Mouse (Mus musculus): ENCODE results near the gene Kcnk1. TPM values are rescaled to one million over a fixed set of nuclear protein-coding genes. Genes with fewer than 3 reads are reported as not detected.

Gene Kcnk1
- 66.5 and 72.5 TPM in 2 replicates for polyA plus RNA-seq (2015; fragmentation: Nextera tagmentation; extraction: Ambion mirVana)

- WGBS, result under 1% methylated on average over 73 of the region's 73 CpGs
- peak; percentile 63 for DNase-seq (ENCODE audit: low spot score)
Measured at GRCm38 (mm10) chr8:125995101-125995986, at the start of gene Kcnk1. Gene Kcnk1 (plus strand): TSS chr8:125995170.

GRCm38 (mm10) chr8:125948696-125949308 lies 46.2 kb upstream of the Kcnk1 start:
- Histone ChIP-seq H3K9me3 (replicated peaks; ENCODE audit: low read length) (no peaks in the 10 kb centered on the region), H3K27ac (no peak overlapping the region), H3K4me3 (replicated peaks; ENCODE audit: low read depth, low read length) (no peak overlapping the region), H3K27me3 (ENCODE audit: insufficient read depth, low read length) (no peaks in the 10 kb centered on the region), H3K4me2 (ENCODE audit: low read length) (no peak overlapping the region), H3K4me1 (replicated peaks; ENCODE audit: insufficient read depth, low read length) (no peaks in the 10 kb centered on the region), H3K9ac (ENCODE audit: low read depth, low read length) (no peak overlapping the region), H3K36me3 (ENCODE audit: insufficient read depth, low read length) (no peaks in the 10 kb centered on the region)
- no peak for TF ChIP-seq CTCF (IDR thresholded peaks at IDR 0.05; ENCODE audit: low read depth)
- no peak for DNase-seq (ENCODE audit: low spot score)
- WGBS, result 79% methylated on average over 9 of the region's 9 CpGs
- ATAC-seq (replicated peaks; ENCODE audit: low FRiP score, low read depth), result no peak

More at GRCm38 (mm10) chr8:125995101-125995986, at the start of gene Kcnk1:
- Histone ChIP-seq H3K4me3 (replicated peaks; ENCODE audit: low read depth, low read length) (peak within 1 kb of the TSS; percentile 46), H3K9ac (ENCODE audit: low read depth, low read length) (peak within 1 kb of the TSS; percentile 59), H3K9me3 (replicated peaks; ENCODE audit: low read length) (no peaks in the 10 kb centered on the region), H3K27me3 (ENCODE audit: insufficient read depth, low read length) (peaks cover 12% of the 10 kb centered on the region; the same call in 1 of the 2 replicates), H3K4me2 (ENCODE audit: low read length) (peak within 1 kb of the TSS; percentile 73), H3K27ac (peak within 1 kb of the TSS; percentile 86), H3K36me3 (ENCODE audit: insufficient read depth, low read length) (no peaks in the 10 kb centered on the region), H3K4me1 (replicated peaks; ENCODE audit: insufficient read depth, low read length) (peaks cover 9% of the 10 kb centered on the region; the same call in 1 of the 2 replicates)
- peak; percentile 83 for ATAC-seq (replicated peaks; ENCODE audit: low FRiP score, low read depth)
- TF ChIP-seq CTCF (IDR thresholded peaks at IDR 0.05; ENCODE audit: low read depth), result peak; percentile 41; the same call in 1 of the 2 replicates

GRCm38 (mm10) chr8:125950007-125950940 lies 44.7 kb upstream of the Kcnk1 start:
- no peaks in the 10 kb centered on the region for H3K9me3 ChIP-seq (replicated peaks; ENCODE audit: low read length)
- TF ChIP-seq CTCF (IDR thresholded peaks at IDR 0.05; ENCODE audit: low read depth), result peak; percentile 100
- ATAC-seq (replicated peaks; ENCODE audit: low FRiP score, low read depth) (peak; percentile 78), DNase-seq (ENCODE audit: low spot score) (peak; percentile 98)
- no peak overlapping the region for H3K4me2 ChIP-seq (ENCODE audit: low read length)
- no peaks in the 10 kb centered on the region for H3K27me3 ChIP-seq (ENCODE audit: insufficient read depth, low read length)
- no peaks in the 10 kb centered on the region for H3K4me1 ChIP-seq (replicated peaks; ENCODE audit: insufficient read depth, low read length)
- H3K27ac ChIP-seq, result no peak overlapping the region
- H3K9ac ChIP-seq (ENCODE audit: low read depth, low read length), result no peak overlapping the region
- no peaks in the 10 kb centered on the region for H3K36me3 ChIP-seq (ENCODE audit: insufficient read depth, low read length)
- WGBS, result 22% methylated on average over 23 of the region's 23 CpGs
- H3K4me3 ChIP-seq (replicated peaks; ENCODE audit: low read depth, low read length), result no peak overlapping the region

- no peaks in the 10 kb centered on the region for H3K27me3 ChIP-seq (ENCODE audit: insufficient read depth, low read length)
- no peak overlapping the region for H3K4me3 ChIP-seq (replicated peaks; ENCODE audit: low read depth, low read length)
- no peak overlapping the region for H3K27ac ChIP-seq
- peak; percentile 82 for DNase-seq (ENCODE audit: low spot score)
- no peak overlapping the region for H3K4me2 ChIP-seq (ENCODE audit: low read length)
- TF ChIP-seq CTCF (IDR thresholded peaks at IDR 0.05; ENCODE audit: low read depth), result peak; percentile 90
- ATAC-seq (replicated peaks; ENCODE audit: low FRiP score, low read depth), result no peak
- no peaks in the 10 kb centered on the region for H3K36me3 ChIP-seq (ENCODE audit: insufficient read depth, low read length)
- H3K9ac ChIP-seq (ENCODE audit: low read depth, low read length), result no peak overlapping the region
- H3K4me1 ChIP-seq (replicated peaks; ENCODE audit: insufficient read depth, low read length), result no peaks in the 10 kb centered on the region
- 16% methylated on average over 11 of the region's 11 CpGs for WGBS
- 0 out of 2 replicates have a peak, but pooled peaks cover under 1% of the 10 kb centered on the region for H3K9me3 ChIP-seq (replicated peaks; ENCODE audit: low read length)
Measured at GRCm38 (mm10) chr8:125955671-125956070, 39.3 kb upstream of the Kcnk1 start.

- H3K9ac ChIP-seq (ENCODE audit: low read depth, low read length), result no peak overlapping the region
- WGBS, result 75% methylated on average over 9 of the region's 9 CpGs
- no peak overlapping the region for H3K4me3 ChIP-seq (replicated peaks; ENCODE audit: low read depth, low read length)
- H3K27me3 ChIP-seq (ENCODE audit: insufficient read depth, low read length), result no peaks in the 10 kb centered on the region
- no peak for ATAC-seq (replicated peaks; ENCODE audit: low FRiP score, low read depth)
- no peak overlapping the region for H3K4me2 ChIP-seq (ENCODE audit: low read length)
- no peak for TF ChIP-seq CTCF (IDR thresholded peaks at IDR 0.05; ENCODE audit: low read depth)
- H3K27ac ChIP-seq, result no peak overlapping the region
- H3K4me1 ChIP-seq (replicated peaks; ENCODE audit: insufficient read depth, low read length), result no peaks in the 10 kb centered on the region
- H3K9me3 ChIP-seq (replicated peaks; ENCODE audit: low read length), result 0 out of 2 replicates have a peak, but pooled peaks cover 3% of the 10 kb centered on the region
- no peak for DNase-seq (ENCODE audit: low spot score)
- no peaks in the 10 kb centered on the region for H3K36me3 ChIP-seq (ENCODE audit: insufficient read depth, low read length)
Measured at GRCm38 (mm10) chr8:125956796-125957195, 38.2 kb upstream of the Kcnk1 start.

Data from kidney, postnatal 0 days (tissue).